Mouse (Mus musculus) CH12.LX (cell line): ENCODE data around the gene Slc16a9.

Experiments used
- BHLHE40 ChIP-seq: IDR thresholded peaks from 2 replicates; pipeline ENCODE4 v1.6.1; 2011; ENCODE audit warnings: mild to moderate bottlenecking, low read depth, low read length, improper control_type of control experiment
- CHD2 ChIP-seq: IDR thresholded peaks from 2 replicates; pipeline ENCODE4 v1.6.1; 2011; ENCODE audit warnings: low read length, improper control_type of control experiment
- CTCF ChIP-seq, 2 experiments: IDR thresholded peaks in 1 of 2; conservative IDR thresholded peaks in 1 of 2; 2 replicates each; pipeline ENCODE4 v1.5.1; 2011 to 2012; ENCODE audit warnings: low read depth in 2 of 2, low read length in 2 of 2, improper control_type of control experiment in 1 of 2, inconsistent platforms in 1 of 2, mild to moderate bottlenecking in 1 of 2, moderate library complexity in 1 of 2
- E2F4 ChIP-seq: IDR thresholded peaks from 2 replicates; pipeline ENCODE4 v1.6.1; 2011; ENCODE audit warnings: low read depth, low read length, improper control_type of control experiment; ENCODE audit not compliant: insufficient replicate concordance
- MAFK ChIP-seq: IDR thresholded peaks from 2 replicates; pipeline ENCODE4 v1.6.1; 2011; ENCODE audit warnings: low read length, improper control_type of control experiment; ENCODE audit not compliant: insufficient replicate concordance
- MXI1 ChIP-seq: IDR thresholded peaks from 2 replicates; pipeline ENCODE4 v1.6.1; 2011; ENCODE audit warnings: mild to moderate bottlenecking, low read depth, low read length, improper control_type of control experiment
- MYC ChIP-seq: IDR thresholded peaks from 2 replicates; pipeline ENCODE4 v1.6.1; 2011; ENCODE audit warnings: low read depth, mild to moderate bottlenecking, improper control_type of control experiment, low read length
- POLR2A ChIP-seq: IDR thresholded peaks from 2 replicates; pipeline ENCODE4 v1.6.1; 2011; ENCODE audit warnings: low read depth, mild to moderate bottlenecking, improper control_type of control experiment, low read length
- TCF12 ChIP-seq: IDR thresholded peaks from 2 replicates; pipeline ENCODE4 v1.6.1; 2014; ENCODE audit warnings: low read depth, mild to moderate bottlenecking, inconsistent platforms, low read length, improper control_type of control experiment
- USF1 ChIP-seq: IDR thresholded peaks from 2 replicates; pipeline ENCODE4 v1.6.1; 2014; ENCODE audit warnings: low read depth, mild to moderate bottlenecking, inconsistent platforms, low read length, improper control_type of control experiment
- ZC3H11A ChIP-seq: IDR thresholded peaks from 2 replicates; pipeline ENCODE4 v1.6.1; 2012; ENCODE audit warnings: low read depth, mild to moderate bottlenecking, inconsistent platforms, low read length, improper control_type of control experiment
- ZKSCAN1 ChIP-seq: IDR thresholded peaks from 2 replicates; pipeline ENCODE4 v1.6.1; 2012; ENCODE audit warnings: low read depth, inconsistent platforms, low read length, improper control_type of control experiment, borderline replicate concordance
- ZNF384 ChIP-seq: IDR thresholded peaks from 2 replicates; pipeline ENCODE4 v1.6.1; 2012; ENCODE audit warnings: low read depth, low read length, improper control_type of control experiment, inconsistent platforms

GRCm38 (mm10) chr10:70220971-70221370, 23.9 kb upstream of the Slc16a9 start:
- no peak for TF ChIP-seq MYC
- TF ChIP-seq POLR2A: no peak
- TF ChIP-seq CTCF (conservative IDR thresholded peaks at IDR 0.05 in 1 of 2, IDR thresholded peaks at IDR 0.05 in 1 of 2; ENCODE audit: low read depth in 2 of 2, low read length in 2 of 2): no peak
- TF ChIP-seq MAFK: no peak
- no peak for TF ChIP-seq TCF12
- no peak for TF ChIP-seq E2F4
- TF ChIP-seq ZNF384: no peak
- TF ChIP-seq ZC3H11A: no peak
- no peak for TF ChIP-seq USF1
- TF ChIP-seq MXI1: no peak
- no peak for TF ChIP-seq ZKSCAN1
- no peak for TF ChIP-seq BHLHE40
- no peak for TF ChIP-seq CHD2
